Mouse (Mus musculus): ENCODE measurements around the gene Ipp. TPM values are rescaled to one million over a fixed set of nuclear protein-coding genes. Genes with fewer than 3 reads are reported as not detected.
A peak's percentile ranks its signal among the peaks of the same experiment; 100 is the strongest.

Ipp gene
- polyA plus RNA-seq (2012; ENCODE audit: insufficient read depth, insufficient read length, low replicate concordance, missing spikeins): not detected in 2 replicates

GRCm38 (mm10) chr4:116507425-116508218 is at the start of gene Ipp:
Gene Ipp, plus strand, starts transcription at chr4:116507549.
- Histone ChIP-seq H3K27ac (ENCODE audit: insufficient read depth, low read depth, low read length) (peak within 1 kb of the TSS; percentile 57), H3K4me1 (ENCODE audit: control insufficient read depth, insufficient read depth, low read length) (no peaks in the 10 kb centered on the region), H3K4me3 (ENCODE audit: insufficient read depth, low read depth, low read length) (peak within 1 kb of the TSS; percentile 66)
- WGBS: under 1% methylated on average over 55 of the region's 55 CpGs
- TF ChIP-seq CTCF (IDR thresholded peaks at IDR 0.05; ENCODE audit: insufficient read depth, low read depth, low read length) (peak; percentile 45; the same call in 1 of the 2 replicates), POLR2A (IDR thresholded peaks at IDR 0.05; ENCODE audit: insufficient read depth, low read depth, low read length) (peak; percentile 95)

- H3K4me1 ChIP-seq (ENCODE audit: control insufficient read depth, insufficient read depth, low read length): peaks cover 3% of the 10 kb centered on the region
- WGBS: 49% methylated on average over 3 of the region's 3 CpGs
- no peak for TF ChIP-seq POLR2A (IDR thresholded peaks at IDR 0.05; ENCODE audit: insufficient read depth, low read depth, low read length)
- no peak for TF ChIP-seq CTCF (IDR thresholded peaks at IDR 0.05; ENCODE audit: insufficient read depth, low read depth, low read length)
- H3K27ac ChIP-seq (ENCODE audit: insufficient read depth, low read depth, low read length): no peak overlapping the region
- no peak overlapping the region for H3K4me3 ChIP-seq (ENCODE audit: insufficient read depth, low read depth, low read length)
These were observed 45.4 kb upstream of the Ipp start for GRCm38 (mm10) chr4:116461943-116462342.

- H3K27ac ChIP-seq (ENCODE audit: insufficient read depth, low read depth, low read length): no peak overlapping the region
- 3% methylated on average over 74 of the region's 74 CpGs for WGBS
- peak overlapping the region; percentile 91 for H3K4me3 ChIP-seq (ENCODE audit: insufficient read depth, low read depth, low read length)
- no peak for TF ChIP-seq CTCF (IDR thresholded peaks at IDR 0.05; ENCODE audit: insufficient read depth, low read depth, low read length)
- TF ChIP-seq POLR2A (IDR thresholded peaks at IDR 0.05; ENCODE audit: insufficient read depth, low read depth, low read length): peak; percentile 35; the same call in 1 of the 2 replicates
- H3K4me1 ChIP-seq (ENCODE audit: control insufficient read depth, insufficient read depth, low read length): peaks cover 3% of the 10 kb centered on the region
These were observed 43.9 kb upstream of the Ipp start for GRCm38 (mm10) chr4:116463231-116464125.

GRCm38 (mm10) chr4:116464126-116464981 is 43.0 kb upstream of the Ipp start, which contains the start of gene Mast2:
Gene Mast2, minus strand, starts transcription at chr4:116464183.
- 15% methylated on average over 68 of the region's 68 CpGs for WGBS
- Histone ChIP-seq H3K4me3 (ENCODE audit: insufficient read depth, low read depth, low read length) (peak within 1 kb of the TSS; percentile 91), H3K4me1 (ENCODE audit: control insufficient read depth, insufficient read depth, low read length) (peaks cover 3% of the 10 kb centered on the region), H3K27ac (ENCODE audit: insufficient read depth, low read depth, low read length) (peak within 1 kb of the TSS; percentile 86)
- TF ChIP-seq POLR2A (IDR thresholded peaks at IDR 0.05; ENCODE audit: insufficient read depth, low read depth, low read length) (peak; percentile 22), CTCF (IDR thresholded peaks at IDR 0.05; ENCODE audit: insufficient read depth, low read depth, low read length) (no peak)

- Histone ChIP-seq H3K4me1 (ENCODE audit: control insufficient read depth, insufficient read depth, low read length) (no peaks in the 10 kb centered on the region), H3K4me3 (ENCODE audit: insufficient read depth, low read depth, low read length) (no peak overlapping the region), H3K27ac (ENCODE audit: insufficient read depth, low read depth, low read length) (no peak overlapping the region)
- no peak for TF ChIP-seq CTCF (IDR thresholded peaks at IDR 0.05; ENCODE audit: insufficient read depth, low read depth, low read length)
- no peak for TF ChIP-seq POLR2A (IDR thresholded peaks at IDR 0.05; ENCODE audit: insufficient read depth, low read depth, low read length)
- WGBS: 74% methylated on average over 2 of the region's 2 CpGs
These were observed 26.0 kb upstream of the Ipp start for GRCm38 (mm10) chr4:116481322-116481721.

- Histone ChIP-seq H3K4me3 (ENCODE audit: insufficient read depth, low read depth, low read length) (no peak overlapping the region), H3K4me1 (ENCODE audit: control insufficient read depth, insufficient read depth, low read length) (no peaks in the 10 kb centered on the region), H3K27ac (ENCODE audit: insufficient read depth, low read depth, low read length) (no peak overlapping the region)
- TF ChIP-seq CTCF (IDR thresholded peaks at IDR 0.05; ENCODE audit: insufficient read depth, low read depth, low read length): no peak
- no peak for TF ChIP-seq POLR2A (IDR thresholded peaks at IDR 0.05; ENCODE audit: insufficient read depth, low read depth, low read length)
- WGBS: 57% methylated on average over 2 of the region's 2 CpGs
These were observed 23.9 kb upstream of the Ipp start for GRCm38 (mm10) chr4:116483476-116483875.

GRCm38 (mm10) chr4:116491119-116491536 is 16.2 kb upstream of the Ipp start:
- 54% methylated on average over 2 of the region's 2 CpGs for WGBS
- no peak for TF ChIP-seq CTCF (IDR thresholded peaks at IDR 0.05; ENCODE audit: insufficient read depth, low read depth, low read length)
- no peak for TF ChIP-seq POLR2A (IDR thresholded peaks at IDR 0.05; ENCODE audit: insufficient read depth, low read depth, low read length)
- Histone ChIP-seq H3K4me3 (ENCODE audit: insufficient read depth, low read depth, low read length) (no peak overlapping the region), H3K27ac (ENCODE audit: insufficient read depth, low read depth, low read length) (no peak overlapping the region), H3K4me1 (ENCODE audit: control insufficient read depth, insufficient read depth, low read length) (no peaks in the 10 kb centered on the region)

- 88% methylated on average over 2 of the region's 2 CpGs for WGBS
- H3K4me1 ChIP-seq (ENCODE audit: control insufficient read depth, insufficient read depth, low read length): no peaks in the 10 kb centered on the region
- H3K4me3 ChIP-seq (ENCODE audit: insufficient read depth, low read depth, low read length): no peak overlapping the region
- TF ChIP-seq CTCF (IDR thresholded peaks at IDR 0.05; ENCODE audit: insufficient read depth, low read depth, low read length) (no peak), POLR2A (IDR thresholded peaks at IDR 0.05; ENCODE audit: insufficient read depth, low read depth, low read length) (no peak)
- no peak overlapping the region for H3K27ac ChIP-seq (ENCODE audit: insufficient read depth, low read depth, low read length)
These were observed 15.5 kb upstream of the Ipp start for GRCm38 (mm10) chr4:116491886-116492285.

All from olfactory bulb, adult 2 months (tissue).